Mouse (Mus musculus) small intestine, adult 2 months (tissue): ENCODE measurements around the gene Ubr2. TPM values are rescaled to one million over a fixed set of nuclear protein-coding genes. Genes with fewer than 3 reads are reported as not detected.

Experiments
- H3K27ac ChIP-seq: fragments of 200-500 bp; 2 replicates; pipeline ENCODE4 v1.5.1; 2012; ENCODE audit warnings: low read depth, low read length, control low read depth, inconsistent platforms; ENCODE audit not compliant: insufficient read depth
- H3K27me3 ChIP-seq: fragments of 200-500 bp; 2 replicates; pipeline ENCODE4 v1.6.1; 2012; ENCODE audit warnings: mild to moderate bottlenecking, moderate library complexity, low read length, inconsistent platforms; ENCODE audit not compliant: control insufficient read depth, insufficient read depth
- H3K36me3 ChIP-seq: fragments of 200-500 bp; 2 replicates; pipeline ENCODE4 v1.6.1; 2012; ENCODE audit warnings: mild to moderate bottlenecking, low read length, control low read depth, inconsistent platforms; ENCODE audit not compliant: control insufficient read depth, insufficient read depth
- H3K4me1 ChIP-seq: fragments of 200-500 bp; 2 replicates; pipeline ENCODE4 v1.6.1; 2012; ENCODE audit warnings: low read length, inconsistent platforms, mixed read lengths; ENCODE audit not compliant: control insufficient read depth, insufficient read depth, insufficient read length
- H3K4me3 ChIP-seq: fragments of 200-500 bp; 2 replicates; pipeline ENCODE4 v1.5.1; 2012; ENCODE audit warnings: low read depth, mild to moderate bottlenecking, control low read depth, inconsistent platforms, low read length, moderate library complexity
- CTCF ChIP-seq: fragments of 200-500 bp; IDR thresholded peaks from 2 replicates; pipeline ENCODE4 v1.5.1; 2012; ENCODE audit warnings: low read depth, mild to moderate bottlenecking, control low read depth, inconsistent platforms, low read length, moderate library complexity, mixed read lengths; ENCODE audit not compliant: insufficient replicate concordance, insufficient read length; ENCODE audit errors: extremely low read depth
- POLR2A ChIP-seq: fragments of 200-500 bp; IDR thresholded peaks from 2 replicates; pipeline ENCODE4 v1.6.1; 2012; ENCODE audit warnings: low read depth, mild to moderate bottlenecking, control low read depth, inconsistent platforms, low read length, moderate library complexity
- WGBS: fragments of 180-500 bp; shearing (Covaris S2); methylation state at CpG from one replicate; pipeline ENCODE4 v1.1.7; 2018; 5-methylcytosine and 5-hydroxymethylcytosine counted together
- polyA plus RNA-seq: library from polyadenylated mRNA; depleted of rRNA; stranded (reverse); fragments of >200 nt; gene quantifications from 2 replicates; pipeline ENCODE4 v1.2.3, GENCODE M21; 2012

Ubr2 gene
- polyA plus RNA-seq, 1 experiment, result 11.9 TPM

- Histone ChIP-seq H3K27ac (no peak overlapping the region), H3K4me1 (no peaks in the 10 kb centered on the region), H3K36me3 (peaks cover 44% of the 10 kb centered on the region), H3K27me3 (no peaks in the 10 kb centered on the region), H3K4me3 (no peak overlapping the region)
- 94% methylated on average over 8 of the region's 8 CpGs for WGBS
- TF ChIP-seq CTCF (no peak), POLR2A (no peak)
These were observed 16.7 kb downstream of the Ubr2 start for GRCm38 (mm10) chr17:46993625-46994024.

- Histone ChIP-seq H3K36me3 (peaks cover 64% of the 10 kb centered on the region), H3K27me3 (no peaks in the 10 kb centered on the region), H3K4me1 (no peaks in the 10 kb centered on the region), H3K27ac (no peak overlapping the region), H3K4me3 (no peak overlapping the region)
- TF ChIP-seq POLR2A, result no peak
- no peak for TF ChIP-seq CTCF
- 88% methylated on average over 3 of the region's 3 CpGs for WGBS
These were observed 22.7 kb downstream of the Ubr2 start for GRCm38 (mm10) chr17:46987631-46988030.

- TF ChIP-seq POLR2A (no peak), CTCF (no peak)
- Histone ChIP-seq H3K4me1 (no peaks in the 10 kb centered on the region), H3K4me3 (no peak overlapping the region), H3K27me3 (no peaks in the 10 kb centered on the region), H3K36me3 (peaks cover 66% of the 10 kb centered on the region), H3K27ac (no peak overlapping the region)
- WGBS, result 90% methylated on average over 6 of the region's 6 CpGs
These were observed 30.3 kb downstream of the Ubr2 start for GRCm38 (mm10) chr17:46980050-46980449.

GRCm38 (mm10) chr17:46975183-46975582, 35.2 kb downstream of the Ubr2 start:
- TF ChIP-seq POLR2A, result no peak
- peak; percentile 59; the same call in 1 of the 2 replicates for TF ChIP-seq CTCF
- WGBS, result 77% methylated on average over 3 of the region's 3 CpGs

GRCm38 (mm10) chr17:46972603-46973002, 37.8 kb downstream of the Ubr2 start:
- WGBS, result 91% methylated on average over 7 of the region's 7 CpGs
- no peak overlapping the region for H3K27ac ChIP-seq
- TF ChIP-seq POLR2A, result no peak
- no peak for TF ChIP-seq CTCF
- H3K4me1 ChIP-seq, result no peaks in the 10 kb centered on the region
- no peaks in the 10 kb centered on the region for H3K27me3 ChIP-seq
- no peak overlapping the region for H3K4me3 ChIP-seq
- H3K36me3 ChIP-seq, result peaks cover 69% of the 10 kb centered on the region

More at GRCm38 (mm10) chr17:46975183-46975582, 35.2 kb downstream of the Ubr2 start:
- H3K4me3 ChIP-seq, result no peak overlapping the region
- no peak overlapping the region for H3K27ac ChIP-seq
- peaks cover 64% of the 10 kb centered on the region for H3K36me3 ChIP-seq
- H3K27me3 ChIP-seq, result no peaks in the 10 kb centered on the region
- H3K4me1 ChIP-seq, result no peaks in the 10 kb centered on the region

GRCm38 (mm10) chr17:46966892-46967291, 43.5 kb downstream of the Ubr2 start:
- H3K4me1 ChIP-seq, result no peaks in the 10 kb centered on the region
- no peak overlapping the region for H3K4me3 ChIP-seq
- TF ChIP-seq POLR2A, result no peak
- TF ChIP-seq CTCF, result no peak
- no peaks in the 10 kb centered on the region for H3K27me3 ChIP-seq
- H3K36me3 ChIP-seq, result peaks cover 80% of the 10 kb centered on the region
- no peak overlapping the region for H3K27ac ChIP-seq
- 77% methylated on average over 14 of the region's 14 CpGs for WGBS

- no peak overlapping the region for H3K4me3 ChIP-seq
- no peaks in the 10 kb centered on the region for H3K4me1 ChIP-seq
- H3K36me3 ChIP-seq, result peaks cover 73% of the 10 kb centered on the region
- no peak overlapping the region for H3K27ac ChIP-seq
- 86% methylated on average over 13 of the region's 13 CpGs for WGBS
- no peaks in the 10 kb centered on the region for H3K27me3 ChIP-seq
- TF ChIP-seq POLR2A, result no peak
- no peak for TF ChIP-seq CTCF
These were observed 47.2 kb downstream of the Ubr2 start for GRCm38 (mm10) chr17:46963186-46963585.
